Mouse (Mus musculus) liver, postnatal 0 days (tissue): ENCODE measurements around the gene Pdik1l. TPM values are rescaled to one million over a fixed set of nuclear protein-coding genes. Genes with fewer than 3 reads are reported as not detected.

ENCODE experiments used
- ATAC-seq: fragments of 200-750 bp; cut with Nextera tagmentation; 2 replicates; pipeline ENCODE4 v1.8.0; 2017; ENCODE audit warnings: mild to moderate bottlenecking, moderate library complexity
- DNase-seq: peaks from one replicate; pipeline ENCODE4 v3.0.0-alpha.2; 2016
- H3K27ac ChIP-seq: fragments of 300-500 bp; sonication (generic); 2 replicates; pipeline ENCODE4 v1.5.1; 2014; ENCODE audit warnings: antibody characterized with exemption, moderate library complexity, mild to moderate bottlenecking, low read depth
- H3K27me3 ChIP-seq: fragments of 300-500 bp; sonication (generic); 2 replicates; pipeline ENCODE4 v1.6.1; 2014; ENCODE audit warnings: low read length, control low read depth, mixed read lengths; ENCODE audit not compliant: insufficient read depth
- H3K36me3 ChIP-seq: fragments of 300-500 bp; sonication (generic); replicated peaks from 2 replicates; pipeline ENCODE4 v1.6.1; 2014; ENCODE audit warnings: mild to moderate bottlenecking, control low read depth, low read length, moderate library complexity, mixed read lengths; ENCODE audit not compliant: insufficient read depth
- H3K4me1 ChIP-seq: fragments of 300-500 bp; sonication (generic); 2 replicates; pipeline ENCODE4 v1.6.1; 2014; ENCODE audit warnings: antibody characterized with exemption, mild to moderate bottlenecking, control low read depth; ENCODE audit not compliant: insufficient read depth
- H3K4me2 ChIP-seq: fragments of 300-500 bp; sonication (generic); 2 replicates; pipeline ENCODE4 v1.6.1; 2014; ENCODE audit warnings: low read depth, mild to moderate bottlenecking, low read length, moderate library complexity, mixed read lengths
- H3K4me3 ChIP-seq: fragments of 300-500 bp; sonication (generic); 2 replicates; pipeline ENCODE4 v1.5.1; 2014; ENCODE audit warnings: low read depth, low read length
- H3K9ac ChIP-seq: fragments of 300-500 bp; sonication (generic); replicated peaks from 2 replicates; pipeline ENCODE4 v1.6.1; 2014; ENCODE audit warnings: mild to moderate bottlenecking, moderate library complexity
- H3K9me3 ChIP-seq: fragments of 300-500 bp; sonication (generic); 2 replicates; pipeline ENCODE4 v1.6.1; 2016; ENCODE audit warnings: mild to moderate bottlenecking, control low read depth, low read length, mixed read lengths
- CTCF ChIP-seq: sonication (generic); IDR thresholded peaks from 2 replicates; pipeline ENCODE4 v1.5.1; 2016; ENCODE audit warnings: antibody characterized with exemption, low read depth
- EP300 ChIP-seq: IDR thresholded peaks from 2 replicates; pipeline ENCODE4 v1.6.1; 2016; ENCODE audit warnings: antibody characterized with exemption, low read depth, mild to moderate bottlenecking
- WGBS: fragments of 180-500 bp; shearing (Covaris S2); extraction: QIAGEN DNeasy Blood & Tissue Kit; methylation state at CpG from one replicate; pipeline ENCODE4 v1.1.7; 2014; ENCODE audit not compliant: insufficient replicate concordance; 5-methylcytosine and 5-hydroxymethylcytosine counted together
- polyA plus RNA-seq: library from polyadenylated mRNA; unstranded; fragments of >200 nt; fragmentation: Nextera tagmentation; extraction: Ambion mirVana; gene quantifications from 2 replicates; pipeline ENCODE4 v1.2.1, GENCODE M21; 2015

The Pdik1l gene
- polyA plus RNA-seq, 1 experiment from 2014 or later, result 7.2 TPM

DNA sequence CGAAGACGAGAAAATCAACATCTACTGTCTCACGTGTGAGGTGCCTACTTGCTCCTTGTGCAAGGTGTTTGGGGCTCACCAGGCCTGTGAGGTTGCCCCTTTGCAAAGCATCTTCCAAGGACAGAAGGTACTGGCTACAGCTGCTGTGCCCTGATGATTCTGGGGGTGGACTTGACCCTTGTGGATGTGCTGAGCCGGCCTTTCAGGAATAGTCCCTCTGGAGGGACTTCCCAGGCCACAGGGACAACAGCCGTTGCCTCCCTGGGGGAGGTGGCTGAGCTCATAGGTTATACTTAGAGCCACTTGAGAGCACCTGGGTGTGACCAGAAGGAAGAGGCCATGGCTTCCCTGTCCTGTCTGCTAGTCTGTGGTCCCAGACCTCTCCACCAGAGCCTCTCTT, 32.0 kb upstream of the Pdik1l start:
- Histone ChIP-seq H3K36me3 (no peaks in the 10 kb centered on the region), H3K27me3 (0 out of 2 replicates have a peak, but pooled peaks cover 3% of the 10 kb centered on the region), H3K4me3 (no peak overlapping the region), H3K9me3 (no peaks in the 10 kb centered on the region), H3K9ac (no peak overlapping the region), H3K27ac (no peak overlapping the region), H3K4me1 (no peaks in the 10 kb centered on the region), H3K4me2 (no peak overlapping the region)
- ATAC-seq (no peak), DNase-seq (no peak)
- TF ChIP-seq CTCF, result no peak
- no peak for TF ChIP-seq EP300
- WGBS, result 61% methylated on average over 5 of the region's 5 CpGs

DNA sequence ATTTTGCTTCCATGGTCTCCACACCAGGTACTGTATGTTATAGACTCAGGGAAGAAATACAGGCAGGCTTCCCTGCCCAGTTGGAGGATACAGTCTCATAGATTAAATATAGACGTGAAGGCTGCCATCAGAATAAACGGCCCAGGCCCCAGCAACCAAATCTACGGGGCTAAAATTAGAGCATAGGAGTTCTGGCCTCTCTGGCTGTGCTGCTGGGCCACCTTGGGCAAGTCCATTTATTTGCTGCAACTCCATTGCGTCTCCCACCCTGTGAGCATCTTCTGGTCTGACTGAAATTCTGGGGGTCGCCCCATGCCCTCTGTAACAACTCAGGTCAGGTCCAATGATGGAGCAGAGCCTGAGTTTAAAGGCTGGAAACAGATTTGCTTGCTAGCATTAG, 31.4 kb upstream of the Pdik1l start:
- 0 out of 2 replicates have a peak, but pooled peaks cover 3% of the 10 kb centered on the region for H3K27me3 ChIP-seq
- TF ChIP-seq CTCF (no peak), EP300 (no peak)
- no peaks in the 10 kb centered on the region for H3K9me3 ChIP-seq
- no peaks in the 10 kb centered on the region for H3K4me1 ChIP-seq
- ATAC-seq (no peak), DNase-seq (no peak)
- no peak overlapping the region for H3K4me3 ChIP-seq
- H3K9ac ChIP-seq, result no peak overlapping the region
- no peak overlapping the region for H3K4me2 ChIP-seq
- no peak overlapping the region for H3K27ac ChIP-seq
- no peaks in the 10 kb centered on the region for H3K36me3 ChIP-seq
- 80% methylated on average over 5 of the region's 5 CpGs for WGBS

DNA sequence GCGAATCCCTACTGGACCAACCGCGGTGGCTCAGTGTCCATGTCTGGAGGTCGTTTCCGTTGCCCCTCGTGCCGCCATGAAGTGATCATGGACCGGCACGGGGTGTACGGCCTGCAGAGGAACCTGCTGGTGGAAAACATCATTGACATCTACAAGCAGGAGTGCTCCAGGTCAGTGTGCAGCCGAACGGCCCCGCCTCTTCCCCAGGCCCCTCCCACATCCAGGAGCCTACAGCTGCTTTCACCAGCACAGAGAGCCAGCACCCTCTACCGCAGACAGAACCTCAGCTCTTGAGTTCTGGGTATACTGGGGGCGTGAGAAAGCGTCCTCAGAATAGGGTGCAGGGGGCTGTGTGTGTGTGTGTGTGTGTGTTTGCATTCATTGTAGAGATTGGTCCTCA, 28.7 kb upstream of the Pdik1l start:
- Histone ChIP-seq H3K9ac (no peak overlapping the region), H3K9me3 (no peaks in the 10 kb centered on the region), H3K27me3 (0 out of 2 replicates have a peak, but pooled peaks cover 3% of the 10 kb centered on the region), H3K4me3 (no peak overlapping the region), H3K27ac (no peak overlapping the region), H3K4me2 (no peak overlapping the region), H3K36me3 (no peaks in the 10 kb centered on the region), H3K4me1 (no peaks in the 10 kb centered on the region)
- ATAC-seq (no peak), DNase-seq (peak; percentile 51)
- TF ChIP-seq CTCF (0 out of 2 replicates have a peak, but pooled peaks have one; percentile 5), EP300 (no peak)
- 48% methylated on average over 16 of the region's 16 CpGs for WGBS

DNA sequence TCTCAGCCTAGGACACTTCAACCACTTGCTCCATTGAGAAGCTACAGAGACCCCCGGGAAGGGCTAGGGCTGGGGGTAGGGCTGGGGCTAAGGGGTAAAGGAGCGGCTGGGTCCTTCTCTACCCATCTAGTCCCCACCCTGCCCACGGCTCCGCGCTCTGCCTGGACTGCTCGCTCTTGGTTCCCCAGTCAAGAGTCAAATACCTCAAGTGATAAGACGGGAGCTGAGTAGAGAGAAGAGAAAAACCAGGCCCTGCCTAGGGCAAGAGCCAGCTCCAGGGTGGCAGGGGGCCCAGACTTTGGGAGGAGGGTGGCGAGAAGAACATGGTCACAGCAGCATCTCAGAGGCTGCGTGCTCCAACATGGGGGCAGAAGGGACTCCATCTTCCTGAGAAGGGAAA, 27.8 kb upstream of the Pdik1l start:
- Histone ChIP-seq H3K4me3 (no peak overlapping the region), H3K27me3 (0 out of 2 replicates have a peak, but pooled peaks cover 3% of the 10 kb centered on the region), H3K4me2 (no peak overlapping the region), H3K4me1 (no peaks in the 10 kb centered on the region), H3K27ac (no peak overlapping the region), H3K9me3 (no peaks in the 10 kb centered on the region), H3K36me3 (no peaks in the 10 kb centered on the region), H3K9ac (no peak overlapping the region)
- WGBS, result 73% methylated on average over 9 of the region's 9 CpGs
- DNase-seq, result no peak
- no peak for TF ChIP-seq EP300
- no peak for TF ChIP-seq CTCF
- no peak for ATAC-seq

DNA sequence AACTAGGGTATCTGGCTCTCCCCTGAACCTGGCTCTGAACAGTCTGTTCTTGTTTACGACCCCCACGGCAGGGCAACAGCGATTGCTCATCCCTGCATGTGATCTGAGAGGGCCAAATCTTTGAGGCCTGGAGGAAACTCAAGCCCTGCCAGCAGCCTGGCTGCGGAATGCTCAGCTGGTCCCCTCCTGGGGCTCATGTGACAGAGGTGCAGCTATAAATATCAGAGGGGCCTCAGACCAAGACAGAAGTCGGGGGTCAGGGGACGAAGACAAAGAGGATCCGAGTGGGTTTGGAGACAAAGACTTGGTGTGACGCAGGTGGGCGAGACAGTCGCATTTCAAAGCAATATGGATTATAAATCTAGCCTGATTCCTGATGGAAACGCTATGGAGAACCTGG, 27.2 kb upstream of the Pdik1l start, which contains the start of gene Trim63:
TSS of gene Trim63 (plus strand) at position 245 of the 400 bp plus-strand sequence.
- ATAC-seq (no peak), DNase-seq (no peak)
- Histone ChIP-seq H3K27ac (no peak within 1 kb of the TSS), H3K4me2 (no peak within 1 kb of the TSS), H3K27me3 (0 out of 2 replicates have a peak, but pooled peaks cover 3% of the 10 kb centered on the region), H3K36me3 (no peaks in the 10 kb centered on the region), H3K9ac (no peak within 1 kb of the TSS), H3K9me3 (no peaks in the 10 kb centered on the region), H3K4me3 (no peak within 1 kb of the TSS), H3K4me1 (no peaks in the 10 kb centered on the region)
- TF ChIP-seq EP300 (no peak), CTCF (no peak)
- WGBS, result 46% methylated on average over 11 of the region's 11 CpGs

DNA sequence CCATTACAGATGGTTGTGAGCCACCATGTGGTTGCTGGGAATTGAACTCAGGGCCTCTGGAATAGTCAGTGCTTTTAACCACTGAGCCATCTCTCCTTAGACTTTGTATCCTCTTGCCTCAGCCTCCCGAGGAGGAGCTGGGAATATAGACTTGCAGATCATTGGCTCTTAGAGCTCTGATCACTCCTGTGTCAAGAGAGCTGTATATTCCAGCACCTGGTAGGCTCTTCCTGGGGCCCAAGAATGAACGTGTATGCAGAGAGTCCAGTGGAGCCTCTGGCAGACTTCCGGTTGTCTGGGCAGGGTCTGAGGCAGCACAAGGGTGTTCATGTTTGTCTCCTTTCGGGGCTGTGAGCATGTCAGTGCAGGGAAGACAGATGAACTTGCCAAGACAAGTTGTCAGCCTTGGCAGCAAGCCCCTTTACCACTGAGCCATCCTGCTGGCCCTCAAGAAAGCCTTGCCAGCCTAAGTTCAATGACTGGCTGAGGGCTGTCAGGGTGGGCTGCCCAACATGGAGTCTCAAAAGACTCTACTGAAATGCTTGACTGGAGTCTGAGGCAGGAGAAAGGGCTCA, 26.5 kb upstream of the Pdik1l start:
- no peak for TF ChIP-seq CTCF
- TF ChIP-seq EP300, result no peak
- H3K27ac ChIP-seq, result no peak overlapping the region
- DNase-seq, result no peak
- ATAC-seq, result no peak
- no peak overlapping the region for H3K4me2 ChIP-seq
- 62% methylated on average over 4 of the region's 4 CpGs for WGBS
- no peaks in the 10 kb centered on the region for H3K9me3 ChIP-seq
- no peak overlapping the region for H3K9ac ChIP-seq
- H3K36me3 ChIP-seq, result no peaks in the 10 kb centered on the region
- H3K4me3 ChIP-seq, result no peak overlapping the region
- H3K27me3 ChIP-seq, result 0 out of 2 replicates have a peak, but pooled peaks cover 3% of the 10 kb centered on the region
- no peaks in the 10 kb centered on the region for H3K4me1 ChIP-seq
